ENCODE assay signal across 11 mouse cellular contexts in genomic region chr4:43727718-43728575, GRCm38 (mm10). TPM values are rescaled to one million over a fixed set of nuclear protein-coding genes. Genes with fewer than 3 reads are reported as not detected.
DNase-seq lines count a peak whose midpoint lies in the region; ATAC-seq and TF ChIP-seq lines count a peak whose summit lies in the region.
"Had no signal": no experiment of that assay in that cellular context is flagged by ENCODE, and none has a peak within 500 bp of the region (broad histone marks: within the 10 kb centered on the region; RNA-seq: fewer than 3 reads in every experiment).

No protein-coding gene starts in this region.

- H3K9me3 ChIP-seq in kidney, embryonic 15.5 days (replicated peaks) = no peaks in the 10 kb centered on the region
- no peaks in the 10 kb centered on the region for H3K9me3 ChIP-seq in G1E (replicated peaks)
- H3K9me3 ChIP-seq: embryonic facial prominence, embryonic 12.5 days had no signal

- H3K9ac ChIP-seq in kidney, embryonic 15.5 days = no peak overlapping the region
- H3K9ac ChIP-seq in liver, adult 2 months (ENCODE audit: low read depth, low read length) = no peak overlapping the region
- H3K9ac ChIP-seq: embryonic facial prominence, embryonic 12.5 days had no signal

- H3K36me3 ChIP-seq in kidney, embryonic 15.5 days = no peaks in the 10 kb centered on the region
- H3K36me3 ChIP-seq in G1E (replicated peaks) = no peaks in the 10 kb centered on the region
- no peaks in the 10 kb centered on the region for H3K36me3 ChIP-seq in liver, adult 2 months (ENCODE audit: control insufficient read depth, insufficient read depth, low read length)
- H3K36me3 ChIP-seq: embryonic facial prominence, embryonic 12.5 days had no signal

- WGBS in kidney, embryonic 15.5 days = 76% methylated on average over 7 of the region's 7 CpGs
- WGBS in liver, adult 2 months = 82% methylated on average over 7 of the region's 7 CpGs

- TF ChIP-seq CTCF in G1E (IDR thresholded peaks at IDR 0.05; ENCODE audit: low read depth, low read length) = no peak
- no peak for TF ChIP-seq CTCF in liver, adult 2 months (IDR thresholded peaks at IDR 0.05; ENCODE audit: low read depth, low read length)

- H3K27ac ChIP-seq in kidney, embryonic 15.5 days = peak overlapping the region; percentile 81
- H3K27ac ChIP-seq in brown adipose tissue, adult 24 weeks (replicated peaks; ENCODE audit: low read depth, low read length) = peak overlapping the region; percentile 99
- H3K27ac ChIP-seq in liver, adult 2 months (replicated peaks; ENCODE audit: insufficient read depth, low read depth, low read length) = peak overlapping the region; percentile 67
- H3K27ac ChIP-seq: embryonic facial prominence, embryonic 12.5 days had no signal

- no peak overlapping the region for H3K4me2 ChIP-seq in kidney, embryonic 15.5 days
- H3K4me2 ChIP-seq: embryonic facial prominence, embryonic 12.5 days had no signal

- ATAC-seq in kidney, embryonic 15.5 days (replicated peaks; ENCODE audit: low FRiP score) = no peak
- no peak; the same call in 1 of the 2 replicates for ATAC-seq in G1E (ENCODE audit: extremely low read depth, insufficient number of reproducible peaks, low FRiP score, poor library complexity, severe bottlenecking)

- H3K4me1 ChIP-seq in kidney, embryonic 15.5 days = peaks cover 50% of the 10 kb centered on the region
- H3K4me1 ChIP-seq in G1E (ENCODE audit: insufficient read depth, low read depth, low read length) = no peaks in the 10 kb centered on the region
- H3K4me1 ChIP-seq in brown adipose tissue, adult 24 weeks (ENCODE audit: control insufficient read depth, insufficient read depth, insufficient read length, low read length) = peaks cover 28% of the 10 kb centered on the region
- no peaks in the 10 kb centered on the region for H3K4me1 ChIP-seq in liver, adult 2 months (ENCODE audit: control insufficient read depth, insufficient read depth, low read length)

- H3K27me3 ChIP-seq in kidney, embryonic 15.5 days = no peaks in the 10 kb centered on the region; the same call in 1 of the 2 replicates
- peaks cover 41% of the 10 kb centered on the region for H3K27me3 ChIP-seq in G1E (ENCODE audit: insufficient read depth, low read length)
- H3K27me3 ChIP-seq in liver, adult 2 months (ENCODE audit: control insufficient read depth, insufficient read depth, low read length) = no peaks in the 10 kb centered on the region
- H3K27me3 ChIP-seq: embryonic facial prominence, embryonic 12.5 days had no signal

- H3K79me2 ChIP-seq in liver, adult 2 months (ENCODE audit: control insufficient read depth, insufficient read depth, low read length) = no peaks in the 10 kb centered on the region

- DNase-seq in kidney, postnatal 4 days = no peak
- DNase-seq in G1E (ENCODE audit: low spot score) = no peak
- DNase-seq in liver, adult 2 months (ENCODE audit: extremely low read depth, low read depth, low spot score) = peak; percentile 17
- no peak for DNase-seq in gastrocnemius, postnatal 14 days
- no peak for DNase-seq in adrenal gland, postnatal 14 days
- DNase-seq in left cerebral cortex, postnatal 4 days = no peak

- TF ChIP-seq POLR2A in liver, adult 2 months (IDR thresholded peaks at IDR 0.05; ENCODE audit: extremely low read depth, insufficient read depth, low read length) = no peak

- H3K4me3 ChIP-seq in kidney, embryonic 15.5 days (replicated peaks) = no peak overlapping the region
- H3K4me3 ChIP-seq in G1E (ENCODE audit: low read depth, low read length) = peak overlapping the region; percentile 5; the same call in 1 of the 2 replicates
- peak overlapping the region; percentile 61 for H3K4me3 ChIP-seq in brown adipose tissue, adult 24 weeks (ENCODE audit: insufficient read depth, low read depth, low read length)
- no peak overlapping the region for H3K4me3 ChIP-seq in liver, adult 2 months (ENCODE audit: insufficient read depth, low read depth, low read length)
- H3K4me3 ChIP-seq: embryonic facial prominence, embryonic 12.5 days had no signal

- intact Hi-C loops in gastrocnemius, postnatal 14 days (cut with DNase I; ENCODE audit: low total_unique reads) = no loop called here
- intact Hi-C loops in left cerebral cortex, postnatal 4 days (cut with DNase I) = no loop called here

RNA-seq across cellular contexts. Expression of gene Hrct1, which starts 1.0 kb away (rescaled TPM):
- 0.77 and 1.0 TPM in 2 replicates for polyA plus RNA-seq in kidney, embryonic 15.5 days (2015; fragmentation: Nextera tagmentation; extraction: Ambion mirVana)
- total RNA-seq in G1E (2014; fragmentation: Nextera tagmentation) (not detected in 2 replicates), G1E (2017) (0.16 TPM in 1 of 2 replicates, not detected in the other)
- not detected in 2 replicates for polyA plus RNA-seq in G1E (2012)
- 4.7 and 5.0 TPM in 2 replicates for polyA plus RNA-seq in brown adipose tissue, adult 24 weeks (2012; ENCODE audit: insufficient read depth, insufficient read length, missing spikeins)
- 0.09 and 0.13 TPM in 2 replicates for total RNA-seq in liver, adult 2 months (2014; rRNA removed)
- polyA plus RNA-seq in liver, adult 2 months (2012; rRNA removed) = 0.07 and 0.21 TPM in 2 replicates
- 1 to 10 TPM; 1.9 to 2.7 TPM for total RNA-seq in gastrocnemius, postnatal 14 days (2021)
- 4.4 and 6.2 TPM in 2 replicates for total RNA-seq in adrenal gland, postnatal 14 days (2021)
- under 1 TPM; 0.64 to 0.70 TPM for total RNA-seq in left cerebral cortex, postnatal 4 days (2021)

RNA-seq across cellular contexts. Expression of gene Spaar, which starts 1.9 kb away (rescaled TPM):
- polyA plus RNA-seq in kidney, embryonic 15.5 days (2015; fragmentation: Nextera tagmentation; extraction: Ambion mirVana) = 0.12 and 0.19 TPM in 2 replicates
- total RNA-seq in G1E (2014; fragmentation: Nextera tagmentation) (not detected in 2 replicates), G1E (2017) (0.11 TPM in 1 of 2 replicates, not detected in the other)
- not detected in 2 replicates for polyA plus RNA-seq in G1E (2012)
- polyA plus RNA-seq in brown adipose tissue, adult 24 weeks (2012; ENCODE audit: insufficient read depth, insufficient read length, missing spikeins) = 1.9 and 2.8 TPM in 2 replicates
- total RNA-seq in liver, adult 2 months (2014; rRNA removed) = 0.07 and 0.18 TPM in 2 replicates
- polyA plus RNA-seq in liver, adult 2 months (2012; rRNA removed) = 0.07 and 0.12 TPM in 2 replicates
- total RNA-seq in gastrocnemius, postnatal 14 days (2021) = 1 to 10 TPM; 1.1 to 2.2 TPM
- total RNA-seq in adrenal gland, postnatal 14 days (2021) = 4.2 and 6.2 TPM in 2 replicates
- total RNA-seq in left cerebral cortex, postnatal 4 days (2021) = under 1 TPM; 0.34 to 0.38 TPM
- polyA plus RNA-seq: embryonic facial prominence, embryonic 12.5 days had no signal

RNA-seq across cellular contexts. Expression of gene Olfr71, which starts 17.9 kb away (rescaled TPM):
- polyA plus RNA-seq in kidney, embryonic 15.5 days (2015; fragmentation: Nextera tagmentation; extraction: Ambion mirVana) = not detected in 2 replicates
- total RNA-seq in G1E (2014; fragmentation: Nextera tagmentation) (not detected in 2 replicates), G1E (2017) (0.06 and 0.11 TPM in 2 replicates)
- not detected in 2 replicates for polyA plus RNA-seq in G1E (2012)
- polyA plus RNA-seq in brown adipose tissue, adult 24 weeks (2012; ENCODE audit: insufficient read depth, insufficient read length, missing spikeins) = not detected in 2 replicates
- total RNA-seq in liver, adult 2 months (2014; rRNA removed) = not detected in 2 replicates
- not detected in 2 replicates for polyA plus RNA-seq in liver, adult 2 months (2012; rRNA removed)
- not detected for total RNA-seq in gastrocnemius, postnatal 14 days (2021)
- total RNA-seq in adrenal gland, postnatal 14 days (2021) = not detected in 2 replicates
- total RNA-seq in left cerebral cortex, postnatal 4 days (2021) = not detected
- total RNA-seq: gastrocnemius, adult 8-10 months had no signal
- polyA plus RNA-seq: brain, embryonic 14.5 days had no signal

RNA-seq across cellular contexts. Expression of gene Olfr70, which starts 27.3 kb away (rescaled TPM):
- not detected in 2 replicates for polyA plus RNA-seq in kidney, embryonic 15.5 days (2015; fragmentation: Nextera tagmentation; extraction: Ambion mirVana)
- not detected in 2 replicates for total RNA-seq in G1E (2014; fragmentation: Nextera tagmentation)
- 0.06 TPM in 1 of 2 replicates, not detected in the other for total RNA-seq in G1E (2017)
- not detected in 2 replicates for polyA plus RNA-seq in G1E (2012)
- polyA plus RNA-seq in brown adipose tissue, adult 24 weeks (2012; ENCODE audit: insufficient read depth, insufficient read length, missing spikeins) = not detected in 2 replicates
- not detected in 2 replicates for total RNA-seq in liver, adult 2 months (2014; rRNA removed)
- not detected in 2 replicates for polyA plus RNA-seq in liver, adult 2 months (2012; rRNA removed)
- not detected for total RNA-seq in gastrocnemius, postnatal 14 days (2021)
- total RNA-seq in adrenal gland, postnatal 14 days (2021) = not detected in 2 replicates
- not detected for total RNA-seq in left cerebral cortex, postnatal 4 days (2021)
- total RNA-seq: gastrocnemius, adult 8-10 months had no signal
- polyA plus RNA-seq: brain, embryonic 14.5 days; embryonic facial prominence, embryonic 12.5 days had no signal

RNA-seq across cellular contexts. Expression of gene Olfr159, which starts 42.9 kb away (rescaled TPM):
- polyA plus RNA-seq in kidney, embryonic 15.5 days (2015; fragmentation: Nextera tagmentation; extraction: Ambion mirVana) = not detected in 2 replicates
- total RNA-seq in G1E (2014; fragmentation: Nextera tagmentation) = not detected in 2 replicates
- not detected in 2 replicates for total RNA-seq in G1E (2017)
- not detected in 2 replicates for polyA plus RNA-seq in G1E (2012)
- not detected in 2 replicates for polyA plus RNA-seq in brown adipose tissue, adult 24 weeks (2012; ENCODE audit: insufficient read depth, insufficient read length, missing spikeins)
- total RNA-seq in liver, adult 2 months (2014; rRNA removed) = not detected in 2 replicates
- polyA plus RNA-seq in liver, adult 2 months (2012; rRNA removed) = not detected in 2 replicates
- total RNA-seq in gastrocnemius, postnatal 14 days (2021) = not detected
- not detected in 2 replicates for total RNA-seq in adrenal gland, postnatal 14 days (2021)
- not detected for total RNA-seq in left cerebral cortex, postnatal 4 days (2021)
- total RNA-seq: gastrocnemius, adult 8-10 months had no signal
- polyA plus RNA-seq: brain, embryonic 14.5 days; embryonic facial prominence, embryonic 12.5 days had no signal

Comparison
In these comparisons a context has a peak if more than half of its experiments do, and no peak if none do; other contexts are left out.
1. H3K4me3 ChIP-seq: peak in G1E (single experiment) and brown adipose tissue, adult 24 weeks (single experiment); none in kidney, embryonic 15.5 days (single experiment) and liver, adult 2 months (single experiment).
2. Peak in every context shown above with its lines, with median percentiles within 50 percentile points of each other: H3K27ac ChIP-seq.